Mouse (Mus musculus) kidney, adult 2 months (tissue): Measurements from ENCODE around the gene Psmg4. TPM values are rescaled to one million over a fixed set of nuclear protein-coding genes. Genes with fewer than 3 reads are reported as not detected.

Experiments used
- DNase-seq: peaks from one replicate; pipeline ENCODE4 v3.0.0; 2021
- H3K27ac ChIP-seq: fragments of 200-500 bp; 2 replicates; pipeline ENCODE4 v1.5.1; 2012; ENCODE audit warnings: low read depth, low read length, control low read depth, inconsistent platforms; ENCODE audit not compliant: insufficient read depth
- H3K27me3 ChIP-seq: fragments of 200-500 bp; replicated peaks from 2 replicates; pipeline ENCODE4 v1.6.1; 2012; ENCODE audit warnings: mild to moderate bottlenecking, moderate library complexity, low read length, inconsistent platforms; ENCODE audit not compliant: control insufficient read depth, insufficient read depth
- H3K36me3 ChIP-seq: fragments of 200-500 bp; 2 replicates; pipeline ENCODE4 v1.6.1; 2012; ENCODE audit warnings: mild to moderate bottlenecking, moderate library complexity, low read length, inconsistent platforms; ENCODE audit not compliant: control insufficient read depth, insufficient read depth
- H3K4me1 ChIP-seq: fragments of 200-500 bp; 2 replicates; pipeline ENCODE4 v1.6.1; 2011; ENCODE audit warnings: low read length; ENCODE audit not compliant: control insufficient read depth, insufficient read depth
- H3K4me3 ChIP-seq: fragments of 200-500 bp; 2 replicates; pipeline ENCODE4 v1.5.1; 2011; ENCODE audit warnings: mild to moderate bottlenecking, low read depth, low read length, control low read depth; ENCODE audit not compliant: insufficient read depth
- CTCF ChIP-seq: fragments of 200-500 bp; conservative IDR thresholded peaks from 2 replicates; pipeline ENCODE4 v1.5.1; 2011; ENCODE audit warnings: low read depth, mild to moderate bottlenecking, control low read depth, low read length, moderate library complexity, mixed read lengths; ENCODE audit not compliant: insufficient read depth, insufficient read length
- POLR2A ChIP-seq: fragments of 200-500 bp; IDR thresholded peaks from one replicate; pipeline ENCODE4 v1.6.1; 2011; ENCODE audit warnings: low read depth, low read length, control low read depth
- WGBS: fragments of 180-500 bp; shearing (Covaris S2); methylation state at CpG from one replicate; pipeline ENCODE4 v1.1.7; 2018; 5-methylcytosine and 5-hydroxymethylcytosine counted together
- polyA plus RNA-seq: library from polyadenylated mRNA; depleted of rRNA; stranded (reverse); fragments of >200 nt; gene quantifications from 2 replicates; pipeline ENCODE4 v1.2.3, GENCODE M21; 2012

The Psmg4 gene
- polyA plus RNA-seq, 1 experiment = 88.7 TPM

DNA sequence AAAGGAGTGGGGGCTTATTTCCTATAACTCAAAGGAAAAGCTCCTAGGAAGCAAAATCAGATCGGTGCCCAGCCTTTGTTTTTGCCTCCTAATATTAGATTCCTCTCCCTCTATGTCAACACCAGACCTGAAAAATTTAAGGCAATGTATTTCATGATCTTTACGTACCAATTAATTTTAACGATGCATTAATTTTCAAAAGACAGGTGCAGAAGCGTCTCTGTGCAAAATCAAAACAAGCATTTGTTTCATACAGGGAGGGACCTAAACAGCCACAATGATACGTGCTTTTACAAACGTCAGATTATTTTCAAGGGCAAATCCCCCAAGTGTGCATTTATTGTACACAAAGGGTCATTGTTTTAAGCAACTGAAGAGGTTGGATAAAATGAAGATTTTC, 29.9 kb upstream of the Psmg4 start:
- no peaks in the 10 kb centered on the region for H3K27me3 ChIP-seq
- H3K27ac ChIP-seq = no peak overlapping the region
- DNase-seq = no peak
- WGBS = 50% methylated on average over 6 of the region's 6 CpGs
- no peaks in the 10 kb centered on the region for H3K36me3 ChIP-seq
- no peak overlapping the region for H3K4me3 ChIP-seq
- TF ChIP-seq CTCF (no peak), POLR2A (no peak)
- peaks cover 7% of the 10 kb centered on the region; the same call in 1 of the 2 replicates for H3K4me1 ChIP-seq

- TF ChIP-seq CTCF (no peak), POLR2A (no peak)
- DNase-seq = no peak
- Histone ChIP-seq H3K27ac (no peak overlapping the region), H3K36me3 (no peaks in the 10 kb centered on the region), H3K4me1 (peaks cover 7% of the 10 kb centered on the region; the same call in 1 of the 2 replicates), H3K4me3 (no peak overlapping the region), H3K27me3 (no peaks in the 10 kb centered on the region)
- WGBS = 49% methylated on average over 15 of the region's 15 CpGs
These were observed 29.3 kb upstream of the Psmg4 start for GRCm38 (mm10) chr13:34133326-34134071.

DNA sequence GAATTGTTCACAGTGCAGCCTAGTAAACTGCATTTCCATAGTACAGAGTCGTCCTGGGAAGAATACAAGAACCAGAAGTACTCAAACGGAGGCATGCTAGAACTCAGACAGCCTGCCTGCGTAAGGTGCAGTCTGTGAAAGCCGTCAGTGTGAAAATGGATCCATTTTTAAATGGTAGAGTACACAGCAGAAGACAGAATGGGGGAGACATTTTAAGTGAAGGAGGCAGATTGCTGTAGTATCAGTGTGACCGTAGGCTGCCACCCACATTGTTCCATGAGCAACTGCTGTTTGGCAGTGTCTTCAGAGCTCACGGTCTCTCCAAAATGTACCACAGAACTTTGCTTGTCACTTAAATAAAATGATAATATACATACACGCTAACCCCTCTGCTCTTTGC, 28.5 kb upstream of the Psmg4 start:
- peaks cover 4% of the 10 kb centered on the region; the same call in 1 of the 2 replicates for H3K4me1 ChIP-seq
- DNase-seq = no peak
- H3K27ac ChIP-seq = no peak overlapping the region
- no peak overlapping the region for H3K4me3 ChIP-seq
- TF ChIP-seq POLR2A (no peak), CTCF (no peak)
- no peaks in the 10 kb centered on the region for H3K27me3 ChIP-seq
- no peaks in the 10 kb centered on the region for H3K36me3 ChIP-seq
- WGBS = 92% methylated on average over 7 of the region's 7 CpGs

DNA sequence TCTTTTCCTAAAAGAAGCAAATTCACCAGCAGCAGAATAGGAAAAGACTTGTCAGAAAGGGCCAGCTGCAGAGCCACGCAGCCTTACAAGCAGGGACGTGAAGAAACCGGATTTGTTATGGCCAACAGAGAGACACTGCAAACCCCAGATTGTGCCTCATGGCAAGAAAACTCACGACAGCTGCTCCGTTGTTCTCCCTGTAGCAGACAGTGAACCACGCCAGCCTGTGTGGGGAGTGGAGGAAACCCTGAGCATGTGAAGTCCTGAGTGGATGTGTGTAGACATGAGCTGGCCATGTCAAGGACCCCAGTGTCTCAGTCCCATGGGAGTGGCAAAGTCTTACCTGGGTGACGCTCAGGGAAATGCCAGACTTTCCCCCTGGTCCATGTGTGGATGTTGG, 26.2 kb upstream of the Psmg4 start:
- no peak for DNase-seq
- Histone ChIP-seq H3K4me1 (no peaks in the 10 kb centered on the region), H3K27ac (no peak overlapping the region), H3K4me3 (no peak overlapping the region), H3K36me3 (no peaks in the 10 kb centered on the region), H3K27me3 (no peaks in the 10 kb centered on the region)
- TF ChIP-seq CTCF = no peak
- no peak for TF ChIP-seq POLR2A
- WGBS = 81% methylated on average over 7 of the region's 7 CpGs

GRCm38 (mm10) chr13:34143389-34143788, 19.4 kb upstream of the Psmg4 start:
- 60% methylated on average over 5 of the region's 5 CpGs for whole genome bisulfite sequencing
- Histone ChIP-seq H3K27ac (no peak overlapping the region), H3K4me1 (no peaks in the 10 kb centered on the region), H3K36me3 (no peaks in the 10 kb centered on the region), H3K4me3 (no peak overlapping the region), H3K27me3 (no peaks in the 10 kb centered on the region)
- TF ChIP-seq CTCF = no peak
- no peak for TF ChIP-seq POLR2A
- no peak for DNase-seq

- DNase-seq = no peak
- H3K4me3 ChIP-seq = no peak overlapping the region
- 73% methylated on average over 3 of the region's 3 CpGs for WGBS
- TF ChIP-seq CTCF = no peak
- H3K36me3 ChIP-seq = no peaks in the 10 kb centered on the region
- peaks cover 2% of the 10 kb centered on the region; the same call in 1 of the 2 replicates for H3K4me1 ChIP-seq
- H3K27me3 ChIP-seq = no peaks in the 10 kb centered on the region
- H3K27ac ChIP-seq = no peak overlapping the region
These were observed 15.8 kb upstream of the Psmg4 start for GRCm38 (mm10) chr13:34146916-34147315.

DNA sequence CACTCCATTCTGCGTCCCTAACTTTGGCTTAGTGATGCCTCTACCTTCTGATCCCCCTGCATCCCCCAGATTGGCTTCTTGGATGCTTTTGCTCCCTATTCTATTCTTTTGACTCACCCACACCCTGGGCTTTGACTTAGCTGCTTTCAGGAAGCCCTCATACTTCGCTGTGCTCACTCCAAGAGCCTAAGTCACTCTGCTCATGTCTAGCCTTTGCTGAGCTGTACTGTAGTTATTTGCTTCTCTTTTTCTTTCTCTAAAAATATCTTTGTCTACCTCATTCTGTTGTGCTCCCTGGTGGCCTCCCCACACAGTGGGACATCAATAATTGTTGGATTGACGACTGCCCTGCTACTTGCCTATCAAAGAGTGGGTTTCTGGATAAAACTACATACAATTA, 14.6 kb upstream of the Psmg4 start:
- DNase-seq = no peak
- Histone ChIP-seq H3K4me3 (no peak overlapping the region), H3K36me3 (no peaks in the 10 kb centered on the region), H3K4me1 (peaks cover 7% of the 10 kb centered on the region; the same call in 1 of the 2 replicates), H3K27me3 (no peaks in the 10 kb centered on the region), H3K27ac (no peak overlapping the region)
- WGBS = 88% methylated on average over 3 of the region's 3 CpGs
- TF ChIP-seq POLR2A (no peak), CTCF (no peak)
